Mouse (Mus musculus) layer of hippocampus, adult 18-20 months (tissue): ENCODE measurements at regions not wholly inside any gene's neighbourhood (a gene's known extent, or its start where the extent isn't known, plus 50 kb on each side); places are given as distances from the start of the nearest gene placed in this dataset.

Experiments used
- DNase-seq, 2 experiments: peaks; one replicate each; pipeline ENCODE4 v3.0.0; 2022; ENCODE audit warnings: low spot score in 2 of 2

DNA sequence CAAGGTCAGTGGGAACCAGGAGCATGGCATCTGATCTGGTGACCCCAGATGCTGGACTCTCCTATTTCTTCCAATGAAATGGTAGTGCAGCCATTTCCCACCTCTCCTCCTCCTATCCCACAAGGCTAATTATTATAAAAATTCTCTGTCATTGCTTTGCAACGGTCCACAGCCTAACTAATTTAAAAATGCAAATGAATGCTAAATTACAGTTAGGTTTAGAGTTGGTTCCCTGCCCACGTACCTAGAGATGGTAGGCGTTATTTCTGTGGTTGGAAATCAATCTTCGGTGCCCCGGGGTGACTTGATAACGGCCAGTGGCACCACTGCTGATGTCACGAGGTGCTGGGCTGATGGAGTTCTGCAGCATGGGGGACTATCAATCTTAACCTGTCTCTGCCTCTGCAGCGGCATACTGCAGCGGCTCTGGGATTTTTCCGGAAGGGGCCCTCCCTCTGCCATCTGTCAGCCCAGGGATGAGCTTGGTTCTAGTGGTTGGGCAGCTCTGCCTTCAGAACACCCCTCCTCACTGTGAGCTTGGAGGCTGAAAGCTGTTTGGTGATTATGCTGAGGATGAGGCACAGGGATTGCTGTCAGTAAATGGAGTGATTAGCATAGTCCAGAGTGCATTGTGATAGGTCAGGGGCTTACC, 66.5 kb downstream of the Nmur2 start:
- DNase-seq, result peak; percentile 62 to 73

DNA sequence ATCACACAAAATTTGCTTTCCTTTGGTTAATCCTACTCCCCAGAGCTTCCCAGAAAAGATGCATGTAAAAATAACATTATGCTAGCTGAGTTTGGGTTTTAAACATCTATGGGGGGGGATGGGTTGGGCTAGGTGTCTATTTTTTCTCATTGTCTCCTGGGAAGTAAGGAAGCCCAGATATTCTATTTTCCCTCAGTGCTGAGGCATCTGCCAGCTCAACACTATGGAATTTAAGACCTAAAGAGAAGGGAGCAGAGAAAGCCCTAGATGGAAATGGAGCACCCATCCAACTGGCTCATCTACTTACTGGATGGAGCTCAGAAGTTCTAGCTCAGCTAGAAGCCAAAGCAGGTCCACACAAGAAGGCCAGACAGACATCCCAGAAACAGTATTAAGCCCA, 74.2 kb downstream of the Nmur2 start:
- DNase-seq, result no peak

DNA sequence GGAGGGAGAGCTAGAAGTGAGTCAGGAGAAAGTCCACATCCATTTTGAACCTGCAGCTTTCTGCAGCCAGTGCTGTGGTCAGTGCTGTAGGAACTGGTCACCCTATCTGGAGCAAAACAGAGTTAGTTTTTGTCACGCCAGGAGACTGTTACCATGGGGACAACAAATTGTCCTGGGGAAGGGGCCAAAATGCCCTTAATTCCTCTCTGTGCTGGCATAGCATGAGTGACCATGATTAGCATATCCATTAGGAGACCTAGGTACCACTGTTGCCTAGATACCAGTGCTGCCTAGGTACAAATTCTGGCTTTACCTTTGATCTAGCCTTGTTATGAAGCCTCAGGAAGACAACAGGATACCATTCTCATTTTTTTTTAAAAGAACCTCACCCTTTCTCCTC, 82.4 kb downstream of the Nmur2 start:
- peak in 1 of 2 experiments; percentile 55 for DNase-seq

DNA sequence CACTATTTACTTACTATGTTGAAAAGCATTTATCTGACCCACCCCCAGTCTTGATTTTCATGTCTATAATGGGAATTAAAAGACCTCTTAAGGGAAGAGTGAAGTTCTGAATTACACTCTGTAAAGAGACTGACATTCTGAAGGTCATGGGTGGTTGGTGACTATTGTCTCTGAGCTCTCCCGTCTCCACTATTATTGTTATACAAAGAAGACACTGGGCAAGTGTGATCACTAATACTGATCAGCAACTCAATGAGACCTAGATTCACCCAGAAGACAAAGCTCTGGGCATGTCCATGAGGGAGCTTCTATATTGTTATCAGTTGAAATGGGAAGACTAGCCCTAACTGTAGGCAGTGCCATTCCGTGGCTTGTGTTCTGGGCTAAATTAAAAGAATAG, 83.5 kb downstream of the Nmur2 start:
- DNase-seq, result no peak

DNA sequence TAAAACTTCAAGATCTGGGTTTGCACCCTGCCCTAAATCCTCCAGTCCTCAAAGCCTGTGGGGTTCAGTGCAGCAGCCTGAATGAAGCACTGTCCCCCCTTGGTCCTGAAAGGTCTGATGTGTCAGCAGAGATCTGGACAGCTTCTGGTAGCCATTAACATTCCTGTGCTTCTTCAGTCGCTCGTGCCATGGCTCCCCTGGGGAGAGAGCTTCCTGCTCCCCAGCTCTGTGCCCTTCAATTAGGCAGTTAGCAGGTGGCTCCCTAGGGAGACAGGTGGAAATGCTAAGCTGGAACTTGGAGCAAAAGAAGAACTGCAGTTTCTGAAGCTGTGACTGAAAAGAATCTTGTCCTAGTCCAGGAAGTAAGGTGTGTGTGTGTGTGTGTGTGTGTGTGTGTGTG, 87.1 kb downstream of the Nmur2 start:
- no peak for DNase-seq

DNA sequence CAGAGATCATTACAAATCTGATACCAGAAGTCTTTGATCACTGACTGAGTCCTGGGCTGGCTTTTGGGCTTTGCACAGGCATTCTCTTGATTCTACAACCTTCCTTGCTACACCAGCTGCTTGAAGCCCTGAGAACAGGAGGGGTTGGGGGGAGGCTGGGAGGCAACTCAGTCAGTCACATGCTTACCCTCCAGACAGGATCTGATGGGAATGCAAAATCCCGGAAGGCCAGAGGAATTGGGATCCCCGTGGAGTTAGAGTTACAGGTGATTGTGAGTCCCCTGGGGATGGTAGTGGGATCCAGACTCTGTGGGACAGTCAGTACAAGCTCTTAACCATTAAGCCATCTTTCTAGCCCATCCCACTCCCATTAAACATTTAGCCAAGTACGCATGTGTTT, 91.2 kb downstream of the Nmur2 start:
- DNase-seq, result no peak

DNA sequence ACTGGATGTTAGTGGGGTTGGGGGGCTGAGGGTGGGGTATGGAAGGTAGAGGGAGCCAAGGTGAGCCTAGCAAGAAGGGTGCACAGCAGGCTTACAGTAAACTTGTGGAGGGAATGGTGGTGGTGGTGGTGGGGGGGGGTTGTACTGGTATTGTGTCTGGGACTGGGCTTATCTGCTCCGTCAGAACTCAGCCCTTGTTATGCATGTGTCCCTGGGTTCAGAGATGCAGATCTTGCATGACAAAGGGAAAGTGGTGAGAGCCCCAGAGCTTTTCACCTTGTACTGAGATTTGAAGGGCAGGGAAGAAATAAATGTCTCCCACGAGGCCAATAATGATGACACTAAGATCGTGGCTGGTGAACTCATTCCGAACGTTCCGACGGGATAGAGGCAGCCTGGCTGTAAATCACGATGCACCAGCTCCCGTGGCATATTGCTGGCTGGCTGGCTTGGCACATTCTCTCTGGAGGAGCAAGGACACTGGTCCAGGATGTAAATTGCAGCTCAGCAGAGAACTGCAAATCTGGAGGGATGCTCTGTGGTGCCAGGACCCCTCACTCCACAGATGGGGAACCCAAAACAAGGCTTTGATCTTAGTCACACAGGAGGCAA, 94.1 kb downstream of the Nmur2 start:
- DNase-seq, result peak in 1 of 2 experiments; percentile 3

DNA sequence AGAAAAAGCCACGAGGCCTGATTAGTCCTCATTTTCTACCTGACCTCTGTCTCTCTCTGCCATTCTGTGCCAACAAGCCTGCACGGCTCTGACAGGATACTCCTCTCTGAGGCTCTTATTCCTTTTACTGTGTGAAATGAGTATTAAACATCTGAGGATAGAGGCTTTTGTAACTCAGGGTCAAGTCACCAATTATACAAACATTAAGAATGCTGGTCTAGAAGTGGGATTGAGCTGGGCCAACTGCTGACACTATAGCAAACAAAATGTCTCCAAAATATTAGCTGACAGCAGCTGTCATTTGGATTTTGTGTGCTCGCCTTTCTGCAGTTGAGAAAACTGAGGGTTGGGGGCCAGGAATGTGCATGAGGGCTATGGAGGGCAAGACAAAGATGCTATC, 94.8 kb downstream of the Nmur2 start:
- DNase-seq, result no peak

DNA sequence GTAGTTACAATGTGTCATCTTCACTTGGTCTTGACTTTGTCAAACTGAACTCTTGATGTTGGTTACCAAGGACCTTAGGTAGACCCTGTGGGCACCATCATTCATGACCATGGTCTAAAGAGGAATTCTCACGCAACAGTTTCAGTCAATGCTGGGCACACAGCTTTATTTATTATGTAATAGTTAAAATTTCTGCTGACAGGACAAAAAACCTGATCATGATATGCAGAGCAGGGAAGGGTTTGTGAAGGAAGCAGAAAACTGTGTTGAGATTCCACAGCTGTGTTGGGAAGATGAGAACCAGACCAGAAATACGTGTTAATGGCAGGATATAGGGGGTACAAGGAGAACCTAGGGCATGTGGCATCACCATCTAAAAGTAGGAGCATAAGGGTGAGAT, 100.8 kb downstream of the Nmur2 start:
- no peak for DNase-seq

DNA sequence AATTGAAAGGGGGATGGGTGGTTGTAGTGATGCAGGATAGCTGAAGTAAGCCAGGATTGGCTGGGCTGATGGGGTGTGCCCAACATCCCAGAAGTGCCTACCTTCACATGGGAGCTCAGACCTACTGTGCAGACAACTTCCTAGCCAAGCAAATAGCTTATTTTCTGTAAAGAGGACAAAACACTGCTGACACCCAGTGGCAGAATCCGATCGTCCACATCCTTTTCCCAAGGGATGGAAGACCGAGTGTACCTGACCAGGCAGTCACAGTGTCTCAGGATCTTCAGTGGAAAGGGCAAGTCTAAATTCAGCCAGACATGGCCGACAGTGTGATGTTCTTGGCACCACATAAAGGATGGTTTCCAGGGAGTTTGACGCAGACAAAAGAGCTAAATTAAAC, 114.4 kb downstream of the Nmur2 start:
- no peak for DNase-seq

DNA sequence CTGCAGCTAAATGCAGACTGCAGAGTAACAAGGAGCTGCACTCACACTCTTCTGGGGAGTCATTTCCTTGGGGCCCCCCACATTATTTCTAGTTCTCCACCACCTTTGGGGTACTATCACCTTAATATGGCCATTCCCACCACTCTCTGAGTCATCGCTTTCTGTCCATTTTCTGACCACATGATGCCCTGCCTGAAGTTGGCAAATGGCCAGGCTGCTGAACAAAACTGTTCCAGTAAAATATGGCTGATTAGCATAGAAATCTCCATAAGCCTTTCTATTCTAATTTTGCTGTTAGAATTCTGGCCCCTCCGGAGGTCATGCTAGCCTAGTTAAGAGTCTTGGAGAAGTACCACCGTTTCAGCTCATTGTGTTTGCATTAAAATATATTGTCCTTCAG, 121.7 kb downstream of the Nmur2 start:
- no peak for DNase-seq

DNA sequence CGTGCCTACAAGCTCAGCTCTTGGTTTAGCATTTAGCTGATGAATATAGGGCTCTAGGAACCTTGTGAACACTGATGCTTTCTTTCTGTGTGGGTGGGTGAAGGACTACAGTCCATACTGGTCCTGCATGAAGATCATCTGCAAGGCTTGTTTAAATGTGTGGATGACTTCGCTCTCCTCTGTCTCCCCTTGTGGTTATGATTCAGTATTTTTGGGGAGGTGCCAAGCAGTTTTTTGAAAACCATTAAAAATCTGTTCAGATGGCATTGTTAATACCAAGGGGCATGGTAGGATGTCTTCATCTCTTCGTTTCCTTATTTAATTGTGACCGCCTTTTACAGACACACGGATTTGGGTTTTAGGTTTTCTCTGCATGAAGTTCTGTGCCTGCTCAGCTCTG, 122.4 kb downstream of the Nmur2 start:
- peak in 1 of 2 experiments; percentile 3 for DNase-seq

DNA sequence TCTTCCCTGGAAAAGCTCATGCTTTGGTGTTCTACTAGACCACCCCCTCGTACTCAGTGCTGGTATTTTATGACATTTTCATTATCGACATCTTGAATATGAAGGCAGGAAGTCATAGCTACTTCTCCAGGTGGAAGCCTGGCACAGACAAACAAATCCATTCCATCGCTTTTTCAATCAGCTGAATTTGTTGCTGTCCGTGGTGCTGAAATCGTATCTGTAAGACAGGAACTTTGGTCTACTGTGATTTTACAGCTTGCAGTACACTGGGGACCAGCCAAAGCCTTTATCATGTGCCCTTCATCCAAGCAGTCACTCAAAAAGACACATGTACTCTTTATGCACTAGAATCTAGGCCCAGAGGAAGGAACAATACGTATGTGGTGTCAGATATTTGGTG, 143.3 kb downstream of the Nmur2 start:
- no peak for DNase-seq

DNA sequence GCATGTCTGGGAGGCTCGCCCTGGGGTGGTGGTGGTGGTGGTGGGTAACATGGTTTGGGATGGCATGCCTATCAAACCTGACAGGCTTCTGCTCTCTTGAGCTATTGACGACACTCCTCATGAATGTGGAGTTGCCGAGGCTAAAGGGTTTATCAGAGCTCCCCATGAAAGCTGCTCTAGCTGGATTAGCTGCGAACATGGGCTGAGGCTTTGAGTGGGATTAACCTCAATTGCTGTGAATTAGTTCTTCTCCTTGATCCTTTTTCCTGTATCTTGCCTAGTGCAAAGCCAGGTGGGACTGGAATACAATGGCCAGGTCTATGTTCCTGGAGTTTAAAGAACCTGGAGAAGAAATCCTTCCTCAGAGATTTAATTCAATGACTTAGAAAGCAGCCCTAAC, 150.6 kb downstream of the Nmur2 start:
- no peak for DNase-seq

DNA sequence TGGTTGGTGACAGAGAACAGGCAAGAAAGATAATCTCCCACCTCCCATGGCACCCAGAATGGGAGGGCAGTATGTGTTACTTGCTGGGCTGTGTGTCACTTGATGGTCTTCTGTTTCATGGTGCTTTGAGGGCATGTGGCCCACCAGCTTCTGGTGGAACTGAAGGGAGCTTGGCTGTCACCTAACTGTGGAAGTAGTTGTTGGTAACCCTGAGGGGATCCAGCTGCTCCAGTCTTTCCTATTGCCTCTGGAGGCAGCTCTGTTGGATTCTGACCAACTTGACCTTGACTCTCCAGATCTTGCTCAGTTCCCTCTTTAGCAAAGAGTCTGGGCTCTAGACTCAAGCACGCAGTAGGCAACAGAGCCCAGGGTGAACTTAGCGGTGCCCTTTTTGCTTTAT, 162.2 kb downstream of the Nmur2 start:
- no peak for DNase-seq

DNA sequence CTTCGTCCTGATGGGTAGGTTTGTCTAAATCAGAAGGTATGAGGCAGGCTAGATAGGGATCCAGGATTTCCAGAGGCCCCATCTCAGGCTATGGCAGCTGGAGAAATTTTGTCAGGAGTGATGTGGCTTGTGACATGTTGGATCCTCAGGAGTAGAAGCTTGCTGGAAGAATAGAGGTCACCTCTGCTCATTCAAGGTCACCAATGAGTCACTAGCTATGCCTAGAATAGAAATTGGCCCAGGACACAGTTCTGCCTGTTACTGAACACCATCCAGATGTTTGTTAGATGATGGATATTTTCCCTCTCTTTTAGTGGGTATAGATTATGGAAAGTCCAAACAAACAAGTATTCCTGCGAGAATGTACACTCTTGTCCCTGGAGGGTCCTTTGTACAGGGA, 173.7 kb downstream of the Nmur2 start:
- DNase-seq, result no peak

DNA sequence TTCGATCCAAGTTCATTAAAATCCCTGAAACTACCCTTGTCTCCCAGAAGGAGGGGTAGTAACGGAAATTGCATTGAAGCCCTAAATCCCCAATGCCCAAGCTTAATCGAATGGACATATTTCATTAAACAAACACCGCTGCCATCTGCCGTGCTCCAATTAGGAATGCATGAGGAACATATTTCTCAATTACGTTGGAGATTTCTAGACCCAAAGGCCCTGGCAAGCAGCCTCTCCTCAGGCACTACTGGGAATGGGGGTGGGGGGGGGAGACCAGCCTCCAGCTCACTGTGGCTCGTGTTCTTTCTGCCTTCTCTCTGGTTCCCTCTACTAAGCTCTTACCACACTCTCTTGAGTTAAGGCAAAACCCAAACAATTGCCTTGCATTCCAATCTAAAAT, 181.6 kb downstream of the Nmur2 start:
- DNase-seq, result no peak

DNA sequence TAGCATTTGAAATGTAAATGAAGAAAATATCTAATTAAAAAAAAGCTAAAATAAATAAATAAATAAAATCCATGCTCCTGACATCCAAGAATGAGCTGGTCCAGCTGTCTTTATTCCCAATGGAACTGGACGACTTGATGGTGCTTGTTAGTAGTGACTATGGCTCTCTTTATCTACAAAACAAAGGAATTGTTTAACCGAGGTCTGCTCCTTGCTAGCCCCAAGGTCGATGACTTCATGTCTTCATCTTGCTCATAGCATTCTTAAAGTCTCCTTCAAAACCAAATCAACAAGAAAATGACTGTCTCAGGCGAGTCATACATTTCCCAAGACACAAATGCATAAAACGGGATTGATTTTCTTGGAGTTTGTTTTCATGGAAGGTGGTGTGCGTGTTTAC, 212.5 kb upstream of the Glra1 start:
- DNase-seq, result no peak

DNA sequence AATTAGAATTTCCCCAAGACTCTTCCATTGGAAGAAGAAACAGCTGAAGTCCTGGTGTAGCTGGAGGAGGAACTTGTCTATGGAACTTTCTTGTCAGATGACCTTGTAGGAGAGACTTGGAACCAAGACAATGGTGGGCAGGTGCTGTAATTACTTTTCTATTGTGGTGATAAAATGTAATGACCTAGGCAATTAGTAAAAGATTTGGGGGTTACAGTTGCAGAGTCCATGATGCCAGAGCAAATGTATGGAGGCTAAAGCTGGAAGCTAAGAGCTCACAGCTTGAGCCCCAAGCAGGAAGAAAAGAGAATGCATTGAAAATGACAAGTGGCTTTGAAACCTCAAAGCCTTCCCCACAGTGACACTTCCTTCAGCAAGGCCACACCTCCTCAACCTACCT, 208.6 kb upstream of the Glra1 start:
- DNase-seq, result no peak

DNA sequence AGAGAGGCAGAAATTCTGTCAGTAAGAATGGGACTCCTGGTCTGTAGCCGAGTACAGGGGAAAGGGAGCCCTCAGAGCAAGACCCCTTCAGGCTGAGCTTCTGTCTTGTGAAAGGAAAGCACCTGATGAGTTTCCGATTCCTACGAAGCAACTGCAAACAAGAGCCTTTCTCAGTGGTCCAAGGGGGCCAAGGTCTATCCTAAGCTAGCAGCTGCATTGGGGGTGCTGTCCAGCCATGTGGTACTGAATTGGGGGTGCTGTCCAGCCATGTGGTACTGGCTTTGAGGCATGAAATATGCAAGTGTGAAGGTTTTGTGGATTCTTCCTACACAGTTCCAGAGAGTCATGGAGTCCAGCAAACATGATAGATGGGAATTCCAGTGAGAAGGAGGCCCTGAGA, 202.7 kb upstream of the Glra1 start:
- DNase-seq, result no peak

DNA sequence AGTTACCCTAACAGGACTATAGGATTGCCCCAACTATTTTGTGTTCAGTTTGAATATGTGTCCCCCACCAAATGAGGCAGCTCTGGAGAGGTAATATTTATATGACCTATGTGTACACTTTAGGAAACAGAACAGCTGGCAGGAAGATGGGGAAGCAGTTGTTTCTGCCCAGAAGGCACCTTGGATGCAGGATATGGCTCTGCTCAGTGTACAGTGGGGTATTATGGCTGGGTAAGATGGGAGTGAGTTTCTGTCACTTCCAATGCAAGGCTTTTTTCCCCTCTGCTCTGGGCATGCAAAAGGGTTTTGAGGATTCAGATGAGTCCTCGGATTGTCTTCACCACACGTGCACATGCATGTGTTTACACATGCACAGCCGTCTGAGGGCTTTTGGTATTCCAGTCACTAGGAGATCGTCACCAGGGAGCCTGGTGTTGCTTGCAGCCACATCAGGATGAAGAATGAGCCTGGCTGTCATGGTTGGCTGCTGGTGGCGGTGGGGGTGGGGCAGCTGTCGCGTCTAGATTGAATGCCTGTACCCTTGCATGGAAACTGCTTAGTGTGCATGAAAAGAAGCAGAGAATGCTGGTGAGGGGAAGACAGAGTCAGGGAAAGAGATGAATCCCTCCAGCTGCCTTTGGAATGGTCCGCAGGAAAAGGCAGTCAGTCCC, 183.3 kb upstream of the Glra1 start:
- no peak for DNase-seq

DNA sequence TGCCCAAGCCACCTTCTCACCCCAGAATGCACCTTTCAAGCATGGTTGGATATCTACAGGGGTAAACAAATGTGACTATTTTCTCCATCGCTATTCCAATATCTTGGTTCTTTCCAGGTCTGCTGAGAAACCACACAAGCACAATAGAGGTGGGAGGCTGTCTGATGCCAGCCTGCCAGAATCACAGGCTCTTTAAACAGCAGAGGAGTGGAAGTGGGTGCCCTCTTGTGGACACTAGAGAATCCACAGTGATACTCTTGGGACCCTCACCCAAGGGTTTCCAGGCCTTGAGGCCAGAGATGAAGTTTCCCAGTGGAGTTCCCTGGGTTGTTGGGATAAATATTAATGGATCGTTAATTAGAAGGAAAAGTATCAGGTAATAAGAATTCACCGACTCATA, 181.6 kb upstream of the Glra1 start:
- peak; percentile 10 to 46 for DNase-seq

DNA sequence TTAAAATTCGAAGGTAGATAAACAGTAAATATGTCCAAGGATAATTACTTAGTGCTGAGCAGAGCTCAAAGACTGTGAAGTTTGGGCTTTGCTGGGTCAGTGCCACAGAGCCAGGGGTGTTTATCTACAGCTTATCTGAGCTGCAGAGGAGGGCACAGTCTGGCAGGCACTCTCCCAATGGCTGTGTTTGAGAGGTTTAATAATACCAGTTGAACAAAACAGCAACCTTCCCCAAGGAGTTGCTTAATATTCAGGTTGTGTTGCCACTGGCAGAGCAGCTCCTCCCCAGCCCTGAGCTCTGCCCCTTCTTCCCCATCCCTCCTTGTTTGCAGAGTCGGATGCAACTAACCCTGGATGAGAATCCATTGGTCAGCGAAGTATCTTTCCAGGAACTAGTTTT, 173.0 kb upstream of the Glra1 start:
- DNase-seq, result no peak
